Mouse (Mus musculus) forebrain, embryonic 10.5 days (tissue): ENCODE data around the gene Serpina3a. TPM values are rescaled to one million over a fixed set of nuclear protein-coding genes. Genes with fewer than 3 reads are reported as not detected.
A peak's percentile ranks its signal among the peaks of the same experiment; 100 is the strongest.
"Not testable (repeated sequence)": the region's sequence is repeated elsewhere in the genome, so short reads cannot be mapped to it uniquely, and the experiment has no call there.

ENCODE experiments used
- DNase-seq: peaks from one replicate; pipeline ENCODE4 v3.0.0-alpha.2; 2017; ENCODE audit warnings: low spot score; ENCODE audit errors: extremely low spot score
- H3K27ac ChIP-seq: fragments of 300-500 bp; sonication (generic); 2 replicates; pipeline ENCODE4 v1.5.1; 2016; ENCODE audit warnings: mild to moderate bottlenecking
- H3K27me3 ChIP-seq: fragments of 300-500 bp; sonication (generic); 2 replicates; pipeline ENCODE4 v1.6.1; 2016; ENCODE audit warnings: mild to moderate bottlenecking; ENCODE audit not compliant: poor library complexity, severe bottlenecking
- H3K36me3 ChIP-seq: fragments of 300-500 bp; sonication (generic); replicated peaks from 2 replicates; pipeline ENCODE4 v1.6.1; 2016; ENCODE audit warnings: mild to moderate bottlenecking, moderate library complexity
- H3K4me1 ChIP-seq: fragments of 300-500 bp; sonication (generic); 2 replicates; pipeline ENCODE4 v1.6.1; 2016
- H3K4me3 ChIP-seq: fragments of 300-500 bp; sonication (generic); 2 replicates; pipeline ENCODE4 v1.5.1; 2016; ENCODE audit warnings: mild to moderate bottlenecking, moderate library complexity
- H3K9me3 ChIP-seq: fragments of 300-500 bp; sonication (generic); 2 replicates; pipeline ENCODE4 v1.6.1; 2016; ENCODE audit warnings: mild to moderate bottlenecking, moderate library complexity
- WGBS: fragments of 180-500 bp; shearing (Covaris S2); methylation state at CpG from one replicate; pipeline ENCODE4 v1.1.7; 2016; 5-methylcytosine and 5-hydroxymethylcytosine counted together
- polyA plus RNA-seq: library from polyadenylated mRNA; unstranded; fragments of >200 nt; fragmentation: Nextera tagmentation; extraction: Ambion mirVana; gene quantifications from 2 replicates; pipeline ENCODE4 v1.2.1, GENCODE M21; 2016

The Serpina3a gene
- polyA plus RNA-seq = not detected in 2 replicates

- not testable (repeated sequence) for H3K27ac ChIP-seq, H3K4me1 ChIP-seq, DNase-seq, H3K27me3 ChIP-seq, H3K9me3 ChIP-seq, H3K36me3 ChIP-seq, H3K4me3 ChIP-seq
- 91% methylated on average over 11 of the region's 11 CpGs for WGBS
Measured at GRCm38 (mm10) chr12:104112333-104112732, at the start of gene Serpina3a. Gene Serpina3a (plus strand): TSS chr12:104112724.

GRCm38 (mm10) chr12:104064532-104064931, 48.0 kb upstream of the Serpina3a start:
- 67% methylated on average over 4 of the region's 4 CpGs for WGBS
- H3K4me1 ChIP-seq = no peaks in the 10 kb centered on the region
- no peaks in the 10 kb centered on the region for H3K27me3 ChIP-seq
- no peaks in the 10 kb centered on the region for H3K9me3 ChIP-seq
- no peak overlapping the region for H3K4me3 ChIP-seq
- no peak for DNase-seq
- H3K27ac ChIP-seq = no peak overlapping the region
- H3K36me3 ChIP-seq = no peaks in the 10 kb centered on the region

GRCm38 (mm10) chr12:104064996-104065395, 47.5 kb upstream of the Serpina3a start:
- Histone ChIP-seq H3K4me3 (no peak overlapping the region), H3K27ac (no peak overlapping the region), H3K36me3 (no peaks in the 10 kb centered on the region), H3K9me3 (no peaks in the 10 kb centered on the region), H3K4me1 (no peaks in the 10 kb centered on the region), H3K27me3 (no peaks in the 10 kb centered on the region)
- 81% methylated on average over 4 of the region's 4 CpGs for WGBS
- no peak for DNase-seq

DNA sequence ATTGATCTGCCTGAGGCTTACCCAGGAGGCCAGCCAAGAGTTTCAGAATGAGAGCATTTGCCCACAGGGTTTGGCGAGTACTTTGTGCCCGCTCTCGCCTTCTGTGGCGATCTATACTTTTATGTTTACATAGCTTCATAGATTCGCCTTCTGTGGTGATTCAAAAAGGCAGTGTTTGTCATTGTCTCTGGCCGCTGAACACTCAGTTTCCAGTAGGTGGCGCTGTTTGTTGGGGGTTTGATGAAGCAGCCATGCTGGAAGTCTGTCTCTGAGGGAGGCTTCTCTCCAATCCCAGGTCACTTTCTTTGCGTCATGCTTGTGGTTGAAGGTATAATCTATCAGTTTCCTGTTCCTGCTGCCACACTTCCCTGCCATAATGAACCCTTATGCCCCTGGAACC, 46.3 kb upstream of the Serpina3a start:
- Histone ChIP-seq H3K27ac (peak overlapping the region; percentile 62), H3K9me3 (no peaks in the 10 kb centered on the region), H3K36me3 (no peaks in the 10 kb centered on the region), H3K4me3 (no peak overlapping the region), H3K4me1 (no peaks in the 10 kb centered on the region), H3K27me3 (no peaks in the 10 kb centered on the region)
- 25% methylated on average over 8 of the region's 8 CpGs for WGBS
- DNase-seq = peak; percentile 72

- Histone ChIP-seq H3K4me1 (no peaks in the 10 kb centered on the region), H3K36me3 (no peaks in the 10 kb centered on the region), H3K27ac (no peak overlapping the region), H3K9me3 (no peaks in the 10 kb centered on the region), H3K27me3 (no peaks in the 10 kb centered on the region), H3K4me3 (no peak overlapping the region)
- 47% methylated on average over 4 of the region's 4 CpGs for WGBS
- DNase-seq = no peak
Measured at GRCm38 (mm10) chr12:104067549-104067948, 45.0 kb upstream of the Serpina3a start.

GRCm38 (mm10) chr12:104069620-104070019, 42.9 kb upstream of the Serpina3a start:
- H3K27me3 ChIP-seq = no peaks in the 10 kb centered on the region
- no peaks in the 10 kb centered on the region for H3K9me3 ChIP-seq
- peak; percentile 53 for DNase-seq
- H3K36me3 ChIP-seq = no peaks in the 10 kb centered on the region
- H3K4me1 ChIP-seq = no peaks in the 10 kb centered on the region
- no peak overlapping the region for H3K4me3 ChIP-seq
- WGBS = 8% methylated on average over 2 of the region's 2 CpGs
- no peak overlapping the region for H3K27ac ChIP-seq

DNA sequence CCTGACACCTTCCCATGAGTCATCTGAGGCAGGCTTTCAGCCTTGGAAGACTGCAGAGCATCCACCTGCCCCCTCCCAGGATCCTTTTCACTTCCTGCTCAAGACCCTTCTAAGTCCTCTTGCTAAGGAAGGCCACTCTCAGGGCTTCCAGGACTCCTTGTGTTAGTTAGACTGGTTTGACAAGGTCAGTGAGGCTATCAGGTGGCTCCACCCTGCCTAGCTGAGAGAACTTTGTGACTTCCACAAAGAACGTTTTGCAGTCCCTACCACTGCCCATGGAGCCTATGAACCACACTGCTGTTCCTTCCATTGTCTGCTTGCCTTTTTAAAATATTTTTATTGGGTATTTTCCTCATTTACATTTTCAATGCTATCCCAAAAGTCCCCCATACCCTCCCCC, 40.8 kb upstream of the Serpina3a start:
- 57% methylated on average over 1 of the region's 1 CpGs for WGBS
- DNase-seq = no peak
- Histone ChIP-seq H3K4me1 (no peaks in the 10 kb centered on the region), H3K27ac (no peak overlapping the region), H3K27me3 (no peaks in the 10 kb centered on the region), H3K9me3 (no peaks in the 10 kb centered on the region), H3K36me3 (no peaks in the 10 kb centered on the region), H3K4me3 (no peak overlapping the region)

- DNase-seq = no peak
- Histone ChIP-seq H3K4me1 (no peaks in the 10 kb centered on the region), H3K9me3 (no peaks in the 10 kb centered on the region), H3K27ac (no peak overlapping the region), H3K4me3 (no peak overlapping the region), H3K36me3 (no peaks in the 10 kb centered on the region), H3K27me3 (no peaks in the 10 kb centered on the region)
- 71% methylated on average over 5 of the region's 5 CpGs for WGBS
Measured at GRCm38 (mm10) chr12:104072286-104072685, 40.2 kb upstream of the Serpina3a start.

- H3K4me1 ChIP-seq = no peaks in the 10 kb centered on the region
- H3K4me3 ChIP-seq = no peak overlapping the region
- WGBS = 84% methylated on average over 2 of the region's 2 CpGs
- DNase-seq = no peak
- H3K27me3 ChIP-seq = no peaks in the 10 kb centered on the region
- H3K9me3 ChIP-seq = no peaks in the 10 kb centered on the region
- no peaks in the 10 kb centered on the region for H3K36me3 ChIP-seq
- no peak overlapping the region for H3K27ac ChIP-seq
Measured at GRCm38 (mm10) chr12:104090119-104090518, 22.4 kb upstream of the Serpina3a start.

DNA sequence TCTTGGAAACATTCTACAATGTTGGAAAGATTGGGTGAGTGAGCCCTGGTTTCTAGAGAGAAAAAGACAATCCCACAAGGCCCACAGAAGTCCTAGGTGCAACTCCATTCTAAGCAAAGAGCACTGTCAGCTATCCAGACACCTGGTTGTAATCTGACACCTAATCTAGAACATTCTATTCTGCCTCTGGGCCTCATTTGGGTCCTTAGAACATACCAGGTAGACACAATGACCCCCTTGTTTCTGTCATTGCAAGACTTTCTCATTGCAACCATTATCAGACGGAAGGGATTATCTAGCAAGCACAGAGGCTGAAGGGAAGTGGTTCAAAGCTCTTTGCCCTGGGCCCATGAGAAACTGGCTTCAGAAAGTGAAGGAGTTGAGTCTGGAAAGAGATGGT, 21.2 kb upstream of the Serpina3a start:
- DNase-seq = no peak
- Histone ChIP-seq H3K4me3 (no peak overlapping the region), H3K9me3 (no peaks in the 10 kb centered on the region), H3K4me1 (no peaks in the 10 kb centered on the region), H3K27ac (no peak overlapping the region), H3K36me3 (no peaks in the 10 kb centered on the region), H3K27me3 (no peaks in the 10 kb centered on the region)
- 83% methylated on average over 1 of the region's 1 CpGs for WGBS

DNA sequence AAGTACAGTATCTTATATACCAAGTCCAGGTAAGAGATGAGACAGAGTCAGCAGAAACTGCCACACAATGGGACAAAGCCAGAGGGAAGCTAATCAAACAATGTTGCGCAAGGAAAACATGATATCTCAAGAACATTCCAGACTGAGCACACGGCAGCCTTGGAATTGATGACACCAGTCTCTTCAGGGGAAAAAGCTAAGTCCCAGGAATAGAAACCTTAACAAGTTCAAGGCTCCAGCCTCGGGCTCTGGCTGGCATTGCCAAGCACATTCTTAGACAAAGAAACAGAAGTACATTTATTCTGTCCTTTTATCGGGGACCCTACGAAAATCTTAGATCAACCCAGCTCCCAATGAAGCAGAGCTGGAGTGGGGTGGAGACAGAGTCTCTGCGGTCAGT, 11.8 kb upstream of the Serpina3a start, which contains the start of gene Serpina5:
Serpina5 (plus strand) TSS at position 346 of the 400 bp plus-strand sequence.
- Histone ChIP-seq H3K27me3 (no peaks in the 10 kb centered on the region), H3K4me1 (no peaks in the 10 kb centered on the region), H3K4me3 (no peak within 1 kb of the TSS), H3K36me3 (no peaks in the 10 kb centered on the region), H3K27ac (no peak within 1 kb of the TSS), H3K9me3 (0 out of 2 replicates have a peak, but pooled peaks cover 4% of the 10 kb centered on the region)
- no peak for DNase-seq
- WGBS = 94% methylated on average over 6 of the region's 6 CpGs

GRCm38 (mm10) chr12:104105847-104106246, 6.7 kb upstream of the Serpina3a start:
- Histone ChIP-seq H3K27me3 (no peaks in the 10 kb centered on the region), H3K4me3 (no peak overlapping the region), H3K27ac (no peak overlapping the region), H3K36me3 (no peaks in the 10 kb centered on the region), H3K9me3 (0 out of 2 replicates have a peak, but pooled peaks cover 4% of the 10 kb centered on the region), H3K4me1 (no peaks in the 10 kb centered on the region)
- DNase-seq = no peak

GRCm38 (mm10) chr12:104106919-104107318, 5.6 kb upstream of the Serpina3a start:
- DNase-seq = no peak
- Histone ChIP-seq H3K4me1 (no peaks in the 10 kb centered on the region), H3K27me3 (no peaks in the 10 kb centered on the region), H3K4me3 (no peak overlapping the region), H3K36me3 (no peaks in the 10 kb centered on the region), H3K9me3 (0 out of 2 replicates have a peak, but pooled peaks cover 4% of the 10 kb centered on the region), H3K27ac (no peak overlapping the region)

DNA sequence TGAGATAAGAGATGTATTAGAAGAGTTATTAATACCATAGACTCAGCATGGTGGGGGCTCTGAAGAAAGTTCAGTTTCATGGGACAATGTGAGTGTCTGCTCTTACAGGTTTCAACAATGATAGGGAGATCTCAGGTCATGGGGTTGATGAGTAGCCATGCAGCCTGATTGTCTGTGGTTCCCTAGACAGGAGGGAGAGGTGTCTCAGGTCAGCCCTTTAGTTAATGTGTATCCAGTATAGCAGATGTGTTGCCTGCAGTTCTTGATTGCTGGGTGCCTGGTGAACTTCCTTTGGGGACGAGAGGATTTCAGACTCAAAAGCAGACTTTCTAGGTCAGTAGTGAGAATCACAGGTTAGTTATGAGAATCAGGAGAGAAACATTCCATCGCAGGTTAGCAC, 4.0 kb upstream of the Serpina3a start:
- no peak overlapping the region for H3K4me3 ChIP-seq
- no peaks in the 10 kb centered on the region for H3K9me3 ChIP-seq
- H3K27me3 ChIP-seq = no peaks in the 10 kb centered on the region
- no peaks in the 10 kb centered on the region for H3K36me3 ChIP-seq
- 91% methylated on average over 2 of the region's 2 CpGs for WGBS
- H3K27ac ChIP-seq = no peak overlapping the region
- H3K4me1 ChIP-seq = no peaks in the 10 kb centered on the region
- no peak for DNase-seq
